Mouse (Mus musculus) adrenal gland, adult 18-20 months (tissue): ENCODE measurements around the gene Gbp3. TPM values are rescaled to one million over a fixed set of nuclear protein-coding genes. Genes with fewer than 3 reads are reported as not detected.
"Not testable (repeated sequence)": the region's sequence is repeated elsewhere in the genome, so short reads cannot be mapped to it uniquely, and the experiment has no call there.

Experiments used
- DNase-seq, 2 experiments: peaks; one replicate each; pipeline ENCODE4 v3.0.0; 2021 to 2022; ENCODE audit warnings: low spot score in 2 of 2
- long read RNA-seq, 2 experiments: library from polyadenylated mRNA; stranded (forward); transcript quantifications; one replicate each; pipeline ENCODE4 v2.0.0; 2021
- total RNA-seq, 2 experiments: library from RNA; stranded (reverse); gene quantifications; 1 replicate in 1 of 2; 2 replicates in 1 of 2; pipeline ENCODE4 v1.2.3; 2021

Gene Gbp3
- 10 to 100 TPM in 1 of 2 experiments, 1 to 10 TPM in 1; 9.4 to 16.9 TPM for total RNA-seq
- long read RNA-seq, experiment 1, partial matches to known transcripts: 1 of 14 reads
- long read RNA-seq, experiment 1, other reads (novel, unspliced or antisense): 6 of 14 reads
- long read RNA-seq, experiment 2, transcript Gbp3-202 (11 exons, 2,682 nt): major isoform, 5 of 15 reads
- long read RNA-seq, experiment 2, partial matches to known transcripts: 2 of 15 reads
- long read RNA-seq, experiment 2, other reads (novel, unspliced or antisense): 4 of 15 reads

DNA sequence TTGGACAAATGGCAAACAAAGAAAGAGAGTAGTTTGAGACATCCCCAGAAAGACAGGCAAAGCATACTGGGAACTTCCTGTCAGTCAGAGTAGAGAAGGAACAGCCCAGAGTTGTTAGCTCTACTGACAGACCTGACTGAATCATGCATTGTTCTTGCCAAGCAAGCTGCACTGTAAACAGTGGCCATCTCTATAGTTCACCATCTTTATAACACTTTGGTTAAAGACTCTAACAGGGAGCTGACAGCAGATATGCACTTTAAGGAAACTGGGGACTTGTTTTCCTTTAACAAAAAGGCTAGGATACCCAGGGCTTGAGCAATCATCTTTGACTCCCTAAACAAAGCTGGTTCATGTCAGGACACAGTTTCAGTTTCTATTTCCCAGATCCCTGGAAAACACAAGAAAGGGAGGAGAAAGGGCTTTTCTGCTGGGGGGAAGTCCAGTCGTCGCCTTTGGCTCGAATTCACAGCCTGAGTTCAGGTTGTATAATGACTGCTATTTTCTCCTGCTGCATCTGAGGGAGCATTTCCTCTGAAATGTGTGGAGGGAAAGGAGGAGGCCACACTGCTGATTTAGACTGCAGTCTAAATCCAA, at the start of gene Gbp3:
Gene Gbp3, plus strand, starts transcription at position 395 of the 597 bp plus-strand sequence.
- DNase-seq: peak in 1 of 2 experiments; percentile 6

DNA sequence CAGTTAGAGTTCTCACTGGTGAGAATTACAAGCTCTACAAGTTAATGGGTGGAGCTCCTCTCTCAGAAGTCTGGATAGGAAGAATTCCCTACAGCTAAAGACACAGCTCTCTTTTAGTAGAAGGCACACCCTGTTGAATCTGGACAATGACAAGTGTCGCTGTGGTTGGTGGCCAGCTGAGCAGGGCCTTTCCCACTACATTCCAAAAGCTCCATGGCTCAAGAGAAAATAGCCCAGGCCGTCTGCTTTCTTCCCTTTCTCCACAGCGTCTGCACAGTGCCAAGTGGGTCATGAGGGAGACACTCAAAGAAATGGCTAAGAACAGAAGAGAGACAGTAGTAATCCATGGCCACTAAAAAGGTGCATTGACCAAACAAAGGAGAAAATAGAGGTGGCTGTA, 31.7 kb upstream of the Gbp3 start:
- no peak for DNase-seq

DNA sequence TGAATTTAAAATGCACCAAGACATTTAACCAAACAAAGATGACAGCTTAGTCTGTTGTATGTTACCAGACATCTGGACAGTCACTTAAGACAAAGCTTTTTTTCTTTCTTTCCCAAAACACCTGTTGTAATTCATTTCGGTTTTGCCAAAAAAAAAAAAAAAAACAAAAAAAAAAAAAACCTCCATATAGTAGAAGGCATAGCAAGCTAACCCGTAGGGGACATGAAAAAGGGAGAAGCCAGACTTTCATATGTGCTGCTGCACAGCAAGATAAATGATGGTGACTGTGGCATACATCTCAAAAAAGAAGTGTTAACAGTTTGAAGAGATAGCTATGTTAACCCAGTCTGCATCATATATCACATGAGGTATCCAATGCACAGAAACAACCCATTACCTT, 30.2 kb upstream of the Gbp3 start:
- DNase-seq: no peak

DNA sequence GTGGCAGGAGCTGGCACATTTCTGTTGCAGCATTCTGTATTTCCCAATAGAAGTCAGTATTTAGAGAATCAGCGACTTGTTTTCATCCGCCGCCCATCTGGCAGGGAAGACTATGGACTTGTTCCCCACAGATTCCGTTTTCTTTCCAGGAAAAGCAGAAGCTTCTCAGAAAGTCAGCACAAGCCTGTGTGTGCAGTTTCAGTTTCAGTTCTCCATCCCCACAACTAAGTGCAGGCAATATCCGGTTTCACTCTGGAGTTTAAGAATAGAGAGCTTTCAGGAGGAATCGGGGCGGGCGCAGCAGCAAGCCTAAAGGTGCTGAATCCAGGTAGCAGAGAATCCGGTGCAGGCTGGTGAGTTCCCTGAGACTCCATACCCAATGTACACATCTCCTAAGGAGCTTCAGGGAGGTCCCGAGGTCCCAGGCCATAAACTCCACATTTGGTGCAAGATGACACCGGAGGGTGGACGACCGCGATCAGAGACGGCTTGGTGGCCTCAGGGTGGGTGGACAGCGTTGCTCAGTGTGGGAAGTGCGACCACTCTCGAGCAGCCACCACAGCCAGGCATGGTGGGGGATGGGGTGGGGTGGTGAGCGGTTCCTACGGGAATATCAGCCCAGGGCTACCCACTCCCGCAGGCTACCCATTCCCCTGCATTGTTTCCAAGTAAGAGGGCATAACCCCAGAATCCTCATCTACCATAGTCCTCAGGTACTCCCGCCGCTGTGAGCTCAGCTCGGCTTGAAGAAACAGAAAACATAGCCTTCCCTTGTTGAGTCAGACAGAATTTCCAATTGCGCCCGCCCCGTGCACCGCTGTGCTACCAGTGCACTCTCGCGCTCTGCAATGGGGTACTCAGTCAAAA, 29.5 kb upstream of the Gbp3 start, which contains the start of gene Gbp7:
Gene Gbp7, plus strand, starts transcription at position 256 of the 867 bp plus-strand sequence.
- peak; percentile 40 to 50 for DNase-seq

DNA sequence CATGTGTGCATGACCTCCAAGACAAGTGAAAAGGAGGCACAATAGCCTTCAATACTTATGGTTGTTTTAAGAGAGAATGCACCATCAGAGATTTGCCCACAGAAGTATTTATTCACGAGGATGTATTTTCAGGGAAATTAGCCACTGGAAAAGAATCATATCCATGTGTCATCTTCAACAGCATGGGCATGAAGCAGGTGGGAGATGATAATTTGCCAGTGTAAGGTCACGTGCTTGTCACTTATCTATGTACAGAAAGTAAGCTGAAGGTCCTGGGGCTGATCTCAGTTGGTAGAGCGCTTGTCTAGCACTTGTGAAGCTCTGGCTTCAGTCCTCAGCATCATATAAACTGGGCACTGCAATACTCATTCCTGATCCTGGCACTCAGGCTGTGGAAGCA, 28.2 kb upstream of the Gbp3 start:
- no peak for DNase-seq

DNA sequence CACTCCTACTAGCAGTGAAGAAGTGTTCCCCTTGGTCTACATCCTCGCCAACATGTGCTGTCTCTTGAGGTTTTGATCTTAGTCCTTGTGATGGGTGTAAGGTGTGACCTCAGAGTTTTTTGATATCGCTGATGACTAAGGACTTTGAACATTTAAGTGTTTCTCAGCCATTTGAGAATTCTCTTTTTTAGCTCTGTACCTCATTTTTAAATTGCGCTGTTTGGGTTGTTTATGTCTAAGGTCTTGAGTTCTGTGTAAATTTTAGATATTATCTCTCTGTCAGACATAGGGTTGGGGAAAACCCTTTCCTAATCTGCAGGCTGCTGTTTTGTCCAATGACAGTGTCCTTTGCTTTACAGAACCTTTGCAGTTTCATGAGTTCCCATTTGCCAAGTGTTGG, 26.6 kb upstream of the Gbp3 start:
- DNase-seq: no peak

DNA sequence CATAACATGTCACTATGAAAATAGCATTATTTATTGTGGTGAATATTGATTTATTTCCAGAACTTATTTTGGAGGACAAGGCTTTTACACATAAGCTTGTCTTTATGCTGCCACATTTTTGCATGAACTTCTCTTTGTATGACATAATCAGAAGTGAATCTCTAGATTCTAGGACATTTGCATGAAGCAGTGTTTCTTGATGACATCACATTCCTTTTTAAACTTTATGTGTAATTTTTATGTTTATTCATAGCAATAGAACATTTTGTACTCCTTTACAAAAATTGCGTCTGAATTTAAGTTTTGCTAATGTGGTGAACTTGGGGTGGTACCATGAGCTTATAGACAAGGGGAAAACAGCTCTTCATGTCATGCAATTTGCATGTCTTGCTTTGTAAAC, 24.2 kb upstream of the Gbp3 start:
- DNase-seq: no peak

DNA sequence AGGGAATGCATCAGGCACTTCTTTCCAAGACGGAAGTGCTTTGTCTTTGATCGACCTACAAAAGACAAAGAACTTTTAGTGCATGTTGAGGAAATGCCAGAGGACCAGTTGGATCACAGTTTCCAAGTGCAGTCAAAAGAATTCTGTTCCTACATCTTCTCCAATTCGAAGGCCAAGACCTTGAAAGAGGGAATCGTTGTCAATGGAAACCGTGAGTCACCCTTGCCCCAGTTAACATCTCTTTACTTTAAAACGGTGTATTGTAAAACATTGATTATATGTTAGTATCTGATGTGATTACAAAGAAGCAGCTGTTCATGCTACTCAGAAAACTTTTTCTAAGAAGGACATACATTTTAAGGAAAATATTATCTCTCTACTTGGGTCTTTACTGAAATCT, 18.4 kb upstream of the Gbp3 start:
- DNase-seq: no peak

DNA sequence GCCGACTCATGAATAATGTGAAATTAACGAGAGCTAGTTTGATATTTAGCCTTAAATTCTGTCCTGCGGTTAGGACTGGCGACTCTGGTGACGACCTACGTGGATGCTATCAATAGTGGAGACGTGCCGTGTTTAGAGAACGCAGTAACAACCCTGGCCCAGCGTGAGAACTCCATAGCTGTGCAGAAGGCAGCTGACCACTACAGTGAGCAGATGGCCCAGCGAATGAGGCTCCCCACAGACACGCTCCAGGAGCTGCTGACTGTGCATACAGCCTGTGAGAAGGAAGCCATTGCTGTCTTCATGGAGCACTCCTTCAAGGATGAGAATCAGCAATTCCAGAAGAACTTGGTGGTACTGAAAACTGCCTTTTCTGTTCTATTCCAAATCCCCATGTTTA, 17.1 kb upstream of the Gbp3 start:
- DNase-seq: not testable (repeated sequence)

DNA sequence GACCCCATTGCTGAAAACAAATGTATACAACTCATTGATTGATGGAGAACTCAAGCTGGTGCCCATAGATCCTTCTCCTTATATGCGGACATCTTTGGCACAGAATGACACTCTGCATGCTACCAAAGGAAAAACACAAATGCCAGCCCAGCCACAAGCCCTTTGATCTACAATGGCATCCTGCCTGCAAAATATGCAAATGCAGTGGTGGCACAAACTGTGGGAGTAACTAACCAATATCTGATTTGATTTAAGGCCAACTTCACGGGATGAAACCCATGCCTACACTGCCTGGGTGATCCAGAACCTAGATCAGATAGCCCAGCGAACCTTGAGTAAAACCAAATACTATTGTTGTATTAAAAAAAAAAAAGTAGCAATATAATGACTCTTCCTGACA, 13.1 kb upstream of the Gbp3 start:
- no peak for DNase-seq

DNA sequence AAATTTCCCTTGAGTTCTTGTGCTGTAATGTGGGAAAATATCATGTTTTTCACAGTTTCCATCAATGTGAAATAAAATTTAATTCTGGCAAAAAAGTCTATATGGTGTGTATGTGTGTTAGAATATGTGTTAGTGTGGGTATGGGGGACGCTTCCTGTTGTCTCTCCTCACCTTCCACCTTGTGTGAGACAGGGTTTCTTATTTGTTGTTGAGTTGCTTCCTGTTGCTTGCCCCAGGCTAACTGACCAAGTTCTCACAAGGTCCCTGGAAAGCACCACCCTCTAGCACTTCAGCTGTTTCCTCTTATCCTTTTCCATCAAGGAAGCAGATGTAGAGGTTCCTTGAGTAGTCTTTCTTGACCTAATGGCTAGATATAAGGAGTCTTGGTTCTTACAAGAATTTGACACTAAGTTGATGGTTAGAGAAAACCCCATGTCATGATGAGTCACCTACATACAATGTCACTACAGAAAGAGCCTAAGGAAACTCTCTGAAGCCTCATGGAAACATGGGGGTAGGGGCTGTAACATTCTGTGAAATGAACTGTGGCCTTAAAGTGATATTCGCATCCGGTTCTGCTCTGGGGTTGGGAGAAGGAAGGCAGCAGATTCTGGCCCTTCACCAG, 9.7 kb upstream of the Gbp3 start:
- no peak for DNase-seq

DNA sequence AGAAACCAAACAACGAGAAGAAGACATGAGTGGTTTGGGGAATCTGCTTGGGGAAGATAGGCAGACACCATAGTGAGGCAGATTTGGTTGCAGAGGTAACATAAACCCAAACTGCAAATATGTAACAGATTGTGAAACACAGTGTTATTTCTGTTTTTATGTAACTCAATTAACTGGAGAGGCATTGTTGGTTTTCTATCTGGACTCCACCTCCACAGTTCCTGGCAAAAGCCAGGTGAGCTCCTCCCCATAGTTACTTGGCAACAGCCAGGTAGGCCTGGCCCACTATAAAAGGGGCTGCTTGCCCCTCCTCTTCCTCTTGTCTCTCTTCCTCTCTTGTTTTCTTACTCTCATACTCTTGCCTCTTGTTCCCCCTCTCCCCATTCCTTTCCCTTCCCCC, 5.2 kb upstream of the Gbp3 start:
- no peak for DNase-seq

DNA sequence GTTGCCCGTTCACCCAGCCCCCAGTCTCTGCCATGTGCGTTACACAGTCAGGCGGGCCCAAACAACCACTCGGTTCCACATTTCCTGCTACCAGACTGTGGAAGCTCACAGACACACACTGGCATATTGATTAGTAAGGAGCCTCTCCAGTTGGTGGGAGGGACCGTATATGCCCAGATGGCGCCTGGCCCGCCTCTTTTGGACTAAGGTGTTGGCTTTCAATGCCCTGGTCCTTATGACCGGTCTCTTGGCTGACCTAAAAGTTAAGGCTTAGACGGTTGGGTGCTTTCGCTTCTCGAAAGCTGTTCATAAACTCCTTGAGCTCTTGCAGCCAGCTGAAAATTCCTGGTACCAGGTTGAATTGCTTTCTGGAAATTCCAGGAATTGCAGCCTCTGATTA, 4.2 kb upstream of the Gbp3 start:
- DNase-seq: no peak

DNA sequence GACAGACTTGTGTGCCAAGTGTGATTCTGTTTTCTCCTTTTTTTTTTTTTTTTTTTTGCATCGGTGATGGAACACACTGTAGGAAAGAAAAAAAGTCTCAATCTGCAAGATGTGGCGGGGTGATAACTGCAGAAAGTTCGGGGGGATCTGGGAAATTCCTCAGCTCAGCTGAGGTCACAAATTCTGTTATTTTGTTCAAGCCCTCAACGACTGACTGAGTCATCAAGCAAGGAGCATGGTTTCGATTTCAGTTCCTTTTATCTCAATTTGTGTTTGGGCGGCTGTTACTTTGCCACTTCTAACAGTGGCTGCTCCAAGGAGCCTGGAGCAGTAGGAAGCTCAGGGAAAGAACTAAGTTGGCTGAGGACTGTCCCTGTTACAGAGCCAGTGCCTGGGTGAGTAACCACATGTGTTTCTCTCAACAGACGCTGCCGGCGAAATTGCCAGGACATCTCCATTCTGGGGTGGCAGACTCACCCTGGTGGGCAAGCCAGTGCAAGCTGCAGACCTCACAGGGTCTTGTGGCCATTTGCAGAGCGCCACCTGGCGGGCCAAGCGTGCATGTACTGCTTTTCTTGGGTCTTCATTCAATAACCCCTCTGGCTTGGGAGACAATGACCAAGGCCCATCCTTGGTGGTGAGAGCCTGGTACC, 596 bp downstream of the Gbp3 start:
- peak; percentile 87 to 91 for DNase-seq

DNA sequence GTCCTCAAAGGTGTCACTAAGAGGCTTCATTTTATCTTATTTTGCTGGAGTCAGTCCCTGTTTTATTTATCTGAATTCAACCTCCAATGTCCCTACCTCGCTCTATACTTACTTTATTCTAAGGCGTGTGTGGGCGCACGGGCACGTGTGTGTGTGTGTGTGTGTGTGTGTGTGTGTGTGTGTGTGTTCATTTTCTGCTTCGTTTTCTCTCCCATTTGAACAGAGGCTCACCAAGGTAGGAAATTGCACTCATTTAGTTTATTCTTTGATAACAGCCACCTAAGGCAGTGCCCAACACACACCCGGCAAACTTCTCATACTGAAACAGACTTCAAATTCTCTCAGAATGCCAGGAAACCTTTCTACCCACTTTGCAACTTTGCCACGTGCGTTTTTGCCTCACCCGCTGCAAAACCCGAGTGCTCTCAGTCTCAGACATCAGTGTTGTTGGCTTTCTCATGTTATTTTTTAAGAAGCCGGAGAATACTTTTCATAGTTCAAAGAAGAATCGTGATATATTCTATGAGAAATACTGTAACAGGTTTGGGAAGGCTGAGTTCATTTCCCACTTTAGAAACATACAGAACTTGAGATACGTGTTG, 1.3 kb downstream of the Gbp3 start:
- DNase-seq: no peak

DNA sequence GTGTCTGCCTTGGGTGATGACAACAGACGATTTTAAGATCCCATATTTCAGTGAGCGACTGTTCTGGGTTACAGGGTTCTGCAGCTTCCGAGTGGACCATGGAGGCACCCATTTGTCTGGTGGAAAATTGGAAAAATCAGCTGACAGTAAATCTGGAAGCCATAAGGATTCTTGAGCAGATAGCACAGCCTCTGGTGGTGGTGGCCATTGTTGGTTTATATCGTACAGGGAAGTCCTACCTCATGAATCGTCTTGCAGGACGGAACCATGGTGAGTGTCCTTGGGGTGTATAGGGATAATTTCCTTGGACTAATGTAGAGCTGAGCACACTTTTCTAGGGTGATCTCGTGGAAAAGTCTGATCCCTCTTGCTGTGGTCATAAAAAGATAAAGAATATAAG, 1.8 kb downstream of the Gbp3 start:
- no peak for DNase-seq

DNA sequence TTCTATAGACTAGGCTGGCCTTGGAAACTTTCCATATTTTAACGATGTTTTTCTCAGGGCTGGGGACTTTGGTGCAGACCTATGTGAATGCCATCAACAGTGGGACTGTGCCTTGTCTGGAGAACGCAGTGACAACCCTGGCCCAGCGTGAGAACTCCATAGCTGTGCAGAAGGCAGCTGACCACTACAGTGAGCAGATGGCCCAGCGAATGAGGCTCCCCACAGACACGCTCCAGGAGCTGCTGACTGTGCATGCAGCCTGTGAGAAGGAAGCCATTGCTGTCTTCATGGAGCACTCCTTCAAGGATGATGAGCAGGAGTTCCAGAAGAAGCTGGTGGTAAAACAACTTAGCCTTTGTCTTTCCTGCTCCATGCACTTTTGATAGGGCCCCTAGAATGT, 7.7 kb downstream of the Gbp3 start:
- DNase-seq: not testable (repeated sequence)

DNA sequence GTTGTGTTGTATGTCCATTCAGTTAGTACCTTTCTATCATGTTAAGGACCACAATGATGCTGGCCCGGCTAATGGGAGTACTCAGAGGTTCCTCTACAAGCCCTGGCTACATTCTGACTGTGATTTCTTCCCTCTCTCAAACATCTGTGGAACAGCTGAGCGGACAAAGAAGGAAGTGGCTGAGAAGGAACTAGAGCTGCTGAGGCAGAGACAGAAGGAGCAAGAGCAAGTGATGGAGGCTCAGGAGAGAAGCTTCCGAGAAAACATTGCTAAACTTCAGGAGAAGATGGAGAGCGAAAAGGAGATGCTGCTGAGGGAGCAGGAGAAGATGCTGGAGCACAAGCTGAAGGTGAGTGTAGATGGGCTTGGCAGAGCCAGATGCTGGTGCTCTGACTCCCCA, 10.9 kb downstream of the Gbp3 start:
- no peak for DNase-seq

DNA sequence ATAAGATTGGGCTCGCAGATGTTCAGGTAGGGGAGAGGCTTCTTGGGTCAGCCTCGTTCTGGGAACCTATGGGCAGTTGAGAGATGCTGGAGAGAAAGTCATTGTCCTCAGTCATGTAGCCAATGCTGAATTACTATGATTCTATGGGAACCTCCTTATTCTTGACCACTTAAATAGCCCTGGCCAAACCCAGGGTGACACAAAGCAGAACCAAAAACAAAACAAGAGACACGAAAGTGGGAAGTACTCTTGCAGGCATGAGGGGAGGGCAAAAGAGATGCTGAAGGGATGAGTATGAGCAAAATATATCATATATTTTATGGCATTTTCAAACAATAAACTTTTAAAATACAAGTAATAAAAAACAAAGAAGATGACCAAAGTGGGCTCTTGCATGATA, 17.3 kb downstream of the Gbp3 start:
- no peak for DNase-seq

DNA sequence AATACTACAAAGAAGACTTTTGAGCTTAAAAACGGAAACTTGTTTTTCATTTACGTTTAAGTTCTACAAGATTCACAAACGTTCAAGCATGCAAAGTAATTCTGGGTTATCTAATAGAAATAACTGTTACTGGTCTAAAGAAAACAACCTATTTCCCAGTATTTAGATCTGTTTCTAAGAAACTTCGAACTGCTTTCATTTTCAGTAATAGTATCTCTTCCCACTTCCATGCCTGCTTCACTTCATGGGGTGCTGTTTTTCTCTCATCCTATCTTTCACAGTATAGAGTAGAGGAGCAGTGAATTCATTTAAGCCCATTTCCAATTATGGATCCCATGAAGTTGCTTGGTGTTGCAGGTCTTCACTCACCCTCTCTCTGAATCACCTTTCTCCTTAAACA, 18.5 kb downstream of the Gbp3 start:
- DNase-seq: no peak

DNA sequence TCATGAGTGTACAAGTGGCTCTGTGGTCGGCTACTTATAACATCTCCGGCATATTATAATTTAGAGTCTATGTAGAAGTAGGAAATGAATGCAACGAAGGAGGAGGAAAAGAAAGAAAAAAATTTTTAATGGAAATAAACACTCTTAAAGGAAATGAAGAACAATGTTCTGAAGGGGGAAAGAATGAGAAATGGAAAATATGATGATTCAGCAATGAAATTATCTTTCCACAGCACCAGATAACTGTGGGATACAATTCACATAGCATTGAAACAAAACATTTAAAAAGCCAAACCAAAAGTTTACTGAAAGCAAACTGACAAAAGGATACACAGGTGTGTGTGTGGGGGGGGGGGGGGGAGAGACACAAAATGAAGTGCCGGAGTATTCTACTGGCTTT, 23.2 kb downstream of the Gbp3 start:
- no peak for DNase-seq
